Mouse (Mus musculus): ENCODE measurements at regions not wholly inside any gene's neighbourhood (a gene's known extent, or its start where the extent isn't known, plus 50 kb on each side); places are given as distances from the start of the nearest gene placed in this dataset.

DNA sequence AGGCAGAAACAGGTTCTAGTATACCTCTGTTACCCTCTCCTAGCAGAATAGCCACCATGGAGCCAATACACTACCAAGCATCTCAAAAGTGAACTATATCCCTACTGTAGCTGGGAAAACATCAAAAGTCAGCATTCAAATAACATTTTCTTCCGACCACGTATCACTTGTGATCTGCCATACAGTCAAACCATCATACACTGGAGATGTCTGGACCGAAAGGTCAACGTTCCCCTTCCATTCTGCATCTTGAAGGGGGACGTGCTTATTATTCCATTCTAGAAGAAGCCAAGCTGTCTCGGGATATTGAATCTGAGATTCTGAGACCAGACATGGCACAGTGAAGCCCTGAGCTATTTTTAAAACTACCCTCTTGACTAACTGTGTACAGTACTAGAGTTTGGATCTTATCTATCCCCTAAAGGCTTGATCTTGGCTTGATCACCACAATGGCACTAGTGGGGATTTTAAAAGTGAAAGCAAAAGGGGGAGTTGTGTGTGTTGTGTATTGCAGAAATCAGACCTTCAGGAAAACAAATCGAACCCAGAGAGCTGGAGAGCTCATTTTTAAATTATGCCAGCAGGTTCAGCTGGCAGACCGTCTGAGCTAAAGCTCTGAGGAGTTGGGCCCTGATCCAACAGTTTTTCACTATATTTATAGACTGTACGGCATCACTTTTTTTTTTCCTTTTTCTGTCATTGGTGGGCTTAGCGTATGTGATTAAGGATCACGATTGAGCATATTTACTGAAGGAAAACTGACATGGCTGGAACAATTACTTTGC is 218.6 kb upstream of the Hs6st1 start:
- WGBS: 65% methylated on average over 11 of the region's 11 CpGs
- Histone ChIP-seq H3K27me3 (no peaks in the 10 kb centered on the region), H3K4me2 (peak overlapping the region; percentile 7), H3K4me3 (0 out of 2 replicates have a peak overlapping the region, but pooled peaks have one; percentile 1), H3K9me3 (no peaks in the 10 kb centered on the region), H3K27ac (no peak overlapping the region), H3K9ac (no peak overlapping the region), H3K36me3 (no peaks in the 10 kb centered on the region), H3K4me1 (peaks cover 5% of the 10 kb centered on the region; the same call in 1 of the 2 replicates)
- ATAC-seq (ENCODE audit: borderline replicate concordance, extremely low read depth, low FRiP score, low TSS enrichment): no peak

GRCm38 (mm10) chr1:35850191-35850545 is 218.0 kb upstream of the Hs6st1 start:
- ATAC-seq (ENCODE audit: borderline replicate concordance, extremely low read depth, low FRiP score, low TSS enrichment): 0 out of 2 replicates have a peak, but pooled peaks have one; percentile 23

GRCm38 (mm10) chr1:35850566-35851085 is 217.6 kb upstream of the Hs6st1 start:
- no peaks in the 10 kb centered on the region for H3K9me3 ChIP-seq
- H3K9ac ChIP-seq: no peak overlapping the region
- H3K27ac ChIP-seq: no peak overlapping the region
- 71% methylated on average over 9 of the region's 9 CpGs for WGBS
- no peak for ATAC-seq (ENCODE audit: borderline replicate concordance, extremely low read depth, low FRiP score, low TSS enrichment)
- H3K4me3 ChIP-seq: no peak overlapping the region
- H3K27me3 ChIP-seq: no peaks in the 10 kb centered on the region
- H3K4me2 ChIP-seq: 0 out of 2 replicates have a peak overlapping the region, but pooled peaks have one; percentile 7
- peaks cover 5% of the 10 kb centered on the region; the same call in 1 of the 2 replicates for H3K4me1 ChIP-seq
- no peaks in the 10 kb centered on the region for H3K36me3 ChIP-seq

More at GRCm38 (mm10) chr1:35850191-35850545, 218.0 kb upstream of the Hs6st1 start:
- H3K4me3 ChIP-seq: 0 out of 2 replicates have a peak overlapping the region, but pooled peaks have one; percentile 1
- peak overlapping the region; percentile 7 for H3K4me2 ChIP-seq
- no peak overlapping the region for H3K27ac ChIP-seq
- H3K27me3 ChIP-seq: no peaks in the 10 kb centered on the region
- H3K9me3 ChIP-seq: no peaks in the 10 kb centered on the region
- H3K4me1 ChIP-seq: peaks cover 5% of the 10 kb centered on the region; the same call in 1 of the 2 replicates
- H3K36me3 ChIP-seq: no peaks in the 10 kb centered on the region
- no peak overlapping the region for H3K9ac ChIP-seq
- 64% methylated on average over 8 of the region's 8 CpGs for WGBS

DNA sequence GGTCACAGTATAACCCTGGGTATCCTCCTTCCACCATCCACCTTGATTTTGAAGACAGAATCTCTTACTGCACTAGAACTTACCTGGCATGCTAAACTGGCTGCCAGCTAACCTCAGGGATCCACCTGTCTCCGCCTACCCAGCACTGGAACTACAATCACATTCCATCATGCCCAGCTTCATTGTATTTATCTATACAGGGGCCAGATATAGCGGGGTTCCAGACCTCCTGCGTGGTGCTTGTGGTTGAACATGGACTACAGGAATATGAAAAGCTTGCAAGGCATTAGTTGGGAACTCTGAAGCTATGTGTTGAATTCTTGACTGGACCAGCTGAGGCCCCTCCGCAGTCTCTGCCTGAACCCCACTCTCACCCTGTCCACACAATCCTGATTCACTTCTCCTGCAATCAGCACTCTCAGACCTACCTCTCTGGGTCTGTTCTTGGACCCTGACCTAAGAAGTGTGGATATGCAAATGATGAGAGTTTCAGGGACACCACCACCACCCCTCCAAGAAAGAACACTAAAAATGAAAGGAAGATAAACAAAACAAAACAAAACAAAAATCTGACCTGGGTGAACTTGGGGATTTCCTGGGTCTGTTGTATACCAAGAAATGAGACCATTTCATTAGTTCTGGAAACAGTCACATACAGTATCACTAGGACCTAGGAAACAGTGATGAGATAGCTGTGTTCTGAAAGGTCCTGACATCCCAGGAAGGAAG is 216.4 kb upstream of the Hs6st1 start:
- Histone ChIP-seq H3K9ac (no peak overlapping the region), H3K4me1 (peaks cover 5% of the 10 kb centered on the region; the same call in 1 of the 2 replicates), H3K4me3 (no peak overlapping the region), H3K27me3 (no peaks in the 10 kb centered on the region), H3K9me3 (no peaks in the 10 kb centered on the region), H3K4me2 (no peak overlapping the region), H3K36me3 (no peaks in the 10 kb centered on the region), H3K27ac (no peak overlapping the region)
- no peak for ATAC-seq (ENCODE audit: borderline replicate concordance, extremely low read depth, low FRiP score, low TSS enrichment)
- 86% methylated on average over 4 of the region's 4 CpGs for WGBS

GRCm38 (mm10) chr1:35853018-35853417 is 215.2 kb upstream of the Hs6st1 start:
- no peak overlapping the region for H3K4me2 ChIP-seq
- H3K36me3 ChIP-seq: no peaks in the 10 kb centered on the region
- H3K27me3 ChIP-seq: no peaks in the 10 kb centered on the region
- ATAC-seq (ENCODE audit: borderline replicate concordance, extremely low read depth, low FRiP score, low TSS enrichment): no peak
- H3K9me3 ChIP-seq: no peaks in the 10 kb centered on the region
- no peak overlapping the region for H3K4me3 ChIP-seq
- no peak overlapping the region for H3K9ac ChIP-seq
- H3K27ac ChIP-seq: no peak overlapping the region
- H3K4me1 ChIP-seq: peaks cover 5% of the 10 kb centered on the region; the same call in 1 of the 2 replicates
- WGBS: 29% methylated on average over 1 of the region's 1 CpGs

DNA sequence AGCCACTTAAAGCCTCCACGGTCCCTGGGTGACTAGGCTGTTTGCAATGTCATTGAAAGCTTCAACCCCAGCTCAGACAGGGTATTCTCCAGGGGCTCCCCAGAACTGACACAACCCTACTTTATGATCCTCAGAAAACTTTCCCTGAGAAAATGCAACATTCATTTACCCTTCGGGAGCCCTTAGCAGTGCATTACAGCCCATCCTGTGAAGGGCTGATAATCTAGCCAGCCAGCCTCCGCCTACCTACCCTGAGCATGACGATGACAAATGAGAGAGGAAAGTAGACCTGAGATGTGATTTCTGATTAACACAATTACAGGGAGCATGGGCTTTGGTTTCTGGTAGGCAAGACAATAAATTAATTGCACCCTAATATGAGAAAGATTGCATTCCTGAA is 212.6 kb upstream of the Hs6st1 start:
- Histone ChIP-seq H3K36me3 (no peaks in the 10 kb centered on the region), H3K4me3 (no peak overlapping the region), H3K9ac (no peak overlapping the region), H3K4me1 (no peaks in the 10 kb centered on the region), H3K27ac (no peak overlapping the region), H3K9me3 (no peaks in the 10 kb centered on the region), H3K4me2 (no peak overlapping the region), H3K27me3 (no peaks in the 10 kb centered on the region)
- no peak for ATAC-seq (ENCODE audit: borderline replicate concordance, extremely low read depth, low FRiP score, low TSS enrichment)
- 74% methylated on average over 4 of the region's 4 CpGs for WGBS

DNA sequence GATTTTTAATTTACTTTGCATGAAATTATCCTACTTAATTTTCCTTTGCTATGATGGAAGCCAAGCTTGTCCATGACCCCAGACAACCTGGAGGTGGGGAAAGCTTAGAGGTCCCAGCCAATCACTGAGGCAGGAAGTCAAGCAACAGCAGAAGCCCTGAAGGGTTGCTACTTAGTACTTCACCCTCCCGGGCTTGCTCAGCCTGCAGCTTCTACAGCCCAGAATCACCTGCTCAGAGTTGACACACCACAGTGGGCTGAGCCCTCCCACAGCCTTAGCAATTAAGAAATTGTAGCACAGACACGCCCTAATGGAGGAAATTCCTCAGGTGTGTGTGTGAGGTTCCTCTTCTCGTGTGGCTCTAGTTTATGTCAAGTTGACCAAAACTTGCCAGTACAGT is 209.9 kb upstream of the Hs6st1 start:
- no peak overlapping the region for H3K4me3 ChIP-seq
- H3K27me3 ChIP-seq: no peaks in the 10 kb centered on the region
- no peak overlapping the region for H3K4me2 ChIP-seq
- no peaks in the 10 kb centered on the region for H3K4me1 ChIP-seq
- H3K9me3 ChIP-seq: no peaks in the 10 kb centered on the region
- WGBS: 48% methylated on average over 3 of the region's 3 CpGs
- ATAC-seq (ENCODE audit: borderline replicate concordance, extremely low read depth, low FRiP score, low TSS enrichment): no peak
- no peaks in the 10 kb centered on the region for H3K36me3 ChIP-seq
- no peak overlapping the region for H3K9ac ChIP-seq
- H3K27ac ChIP-seq: no peak overlapping the region

DNA sequence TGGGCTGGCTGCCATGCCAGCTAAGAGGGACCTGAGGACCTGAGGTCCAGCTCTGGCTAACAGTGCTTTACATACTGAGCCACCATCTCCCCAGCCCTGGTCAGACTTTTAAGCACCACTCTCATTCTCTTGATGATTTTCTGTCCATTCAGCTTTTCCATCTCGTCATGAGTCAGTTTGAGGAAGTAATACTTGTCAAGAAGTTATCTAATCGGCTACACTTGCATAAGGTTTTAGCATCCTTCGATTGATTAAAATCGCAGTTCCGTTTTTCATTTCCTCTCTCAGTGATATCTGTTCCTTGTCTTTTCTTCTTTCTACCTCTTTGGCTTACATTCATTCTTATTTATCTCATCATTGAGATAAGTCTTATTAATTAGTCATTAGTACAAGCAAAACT is 207.4 kb upstream of the Hs6st1 start:
- Histone ChIP-seq H3K4me2 (no peak overlapping the region), H3K4me3 (no peak overlapping the region), H3K27ac (no peak overlapping the region), H3K36me3 (no peaks in the 10 kb centered on the region), H3K9me3 (no peaks in the 10 kb centered on the region), H3K27me3 (no peaks in the 10 kb centered on the region), H3K4me1 (no peaks in the 10 kb centered on the region), H3K9ac (no peak overlapping the region)
- ATAC-seq (ENCODE audit: borderline replicate concordance, extremely low read depth, low FRiP score, low TSS enrichment): no peak
- 81% methylated on average over 5 of the region's 5 CpGs for WGBS

GRCm38 (mm10) chr1:35862196-35862595 is 206.0 kb upstream of the Hs6st1 start:
- no peak overlapping the region for H3K27ac ChIP-seq
- H3K9me3 ChIP-seq: no peaks in the 10 kb centered on the region
- no peaks in the 10 kb centered on the region for H3K36me3 ChIP-seq
- ATAC-seq (ENCODE audit: borderline replicate concordance, extremely low read depth, low FRiP score, low TSS enrichment): no peak
- H3K4me2 ChIP-seq: no peak overlapping the region
- no peak overlapping the region for H3K9ac ChIP-seq
- no peaks in the 10 kb centered on the region for H3K4me1 ChIP-seq
- 74% methylated on average over 5 of the region's 5 CpGs for WGBS
- H3K27me3 ChIP-seq: no peaks in the 10 kb centered on the region
- no peak overlapping the region for H3K4me3 ChIP-seq

DNA sequence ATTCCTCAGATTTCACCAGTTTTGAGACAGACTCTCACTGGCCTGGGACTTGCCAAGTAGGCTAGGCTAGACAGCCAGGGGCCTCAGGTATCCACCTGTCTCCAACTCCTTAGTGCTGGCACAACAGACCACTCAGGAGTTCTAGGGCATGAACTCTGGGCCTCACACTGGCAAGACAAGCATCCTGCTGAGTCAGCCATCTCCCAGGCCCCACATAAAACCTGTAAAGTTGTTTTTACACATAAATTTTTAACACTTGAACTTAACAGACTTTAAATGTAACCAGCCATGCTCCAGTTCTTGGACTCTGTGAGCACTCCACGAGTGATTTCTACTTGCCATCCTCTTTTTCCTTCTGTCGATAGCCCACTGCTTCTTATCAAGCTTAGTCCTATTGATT is 205.5 kb upstream of the Hs6st1 start:
- H3K27me3 ChIP-seq: no peaks in the 10 kb centered on the region
- 68% methylated on average over 2 of the region's 2 CpGs for WGBS
- H3K27ac ChIP-seq: no peak overlapping the region
- no peak for ATAC-seq (ENCODE audit: borderline replicate concordance, extremely low read depth, low FRiP score, low TSS enrichment)
- H3K4me3 ChIP-seq: no peak overlapping the region
- no peak overlapping the region for H3K4me2 ChIP-seq
- H3K9ac ChIP-seq: no peak overlapping the region
- H3K4me1 ChIP-seq: no peaks in the 10 kb centered on the region
- H3K36me3 ChIP-seq: no peaks in the 10 kb centered on the region
- no peaks in the 10 kb centered on the region for H3K9me3 ChIP-seq

DNA sequence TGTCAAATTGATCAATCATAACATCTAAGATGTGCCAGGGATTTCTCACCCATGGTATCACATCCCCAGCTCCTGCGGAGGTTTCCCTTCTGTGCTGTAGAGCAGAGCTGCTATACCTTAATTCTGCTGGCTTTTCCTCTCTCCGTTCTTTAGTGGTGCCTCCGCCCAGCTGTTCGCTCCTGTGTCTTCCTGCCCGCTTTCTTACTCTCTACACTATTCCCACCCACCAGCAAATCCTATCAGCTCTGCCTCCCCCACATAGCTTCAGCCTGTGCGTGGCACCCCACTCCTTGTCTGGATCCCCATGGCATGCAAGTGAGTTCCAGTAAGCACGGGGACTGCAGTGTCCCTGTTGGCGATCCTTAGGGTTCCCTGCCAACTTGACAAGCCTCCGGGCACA is 204.0 kb upstream of the Hs6st1 start:
- Histone ChIP-seq H3K4me3 (no peak overlapping the region), H3K4me1 (no peaks in the 10 kb centered on the region), H3K27ac (no peak overlapping the region), H3K9ac (no peak overlapping the region), H3K9me3 (no peaks in the 10 kb centered on the region), H3K36me3 (no peaks in the 10 kb centered on the region), H3K4me2 (no peak overlapping the region), H3K27me3 (no peaks in the 10 kb centered on the region)
- 87% methylated on average over 9 of the region's 9 CpGs for WGBS
- no peak for ATAC-seq (ENCODE audit: borderline replicate concordance, extremely low read depth, low FRiP score, low TSS enrichment)

GRCm38 (mm10) chr1:35865263-35865662 is 202.9 kb upstream of the Hs6st1 start:
- no peak overlapping the region for H3K4me2 ChIP-seq
- 81% methylated on average over 6 of the region's 6 CpGs for WGBS
- no peak for ATAC-seq (ENCODE audit: borderline replicate concordance, extremely low read depth, low FRiP score, low TSS enrichment)
- H3K27me3 ChIP-seq: no peaks in the 10 kb centered on the region
- 0 out of 2 replicates have a peak, but pooled peaks cover 5% of the 10 kb centered on the region for H3K4me1 ChIP-seq
- H3K27ac ChIP-seq: no peak overlapping the region
- H3K9ac ChIP-seq: no peak overlapping the region
- H3K36me3 ChIP-seq: no peaks in the 10 kb centered on the region
- no peaks in the 10 kb centered on the region for H3K9me3 ChIP-seq
- H3K4me3 ChIP-seq: no peak overlapping the region

All from lung, embryonic 15.5 days (tissue).